Mouse (Mus musculus): Measurements from ENCODE around the gene Asap3.

DNA sequence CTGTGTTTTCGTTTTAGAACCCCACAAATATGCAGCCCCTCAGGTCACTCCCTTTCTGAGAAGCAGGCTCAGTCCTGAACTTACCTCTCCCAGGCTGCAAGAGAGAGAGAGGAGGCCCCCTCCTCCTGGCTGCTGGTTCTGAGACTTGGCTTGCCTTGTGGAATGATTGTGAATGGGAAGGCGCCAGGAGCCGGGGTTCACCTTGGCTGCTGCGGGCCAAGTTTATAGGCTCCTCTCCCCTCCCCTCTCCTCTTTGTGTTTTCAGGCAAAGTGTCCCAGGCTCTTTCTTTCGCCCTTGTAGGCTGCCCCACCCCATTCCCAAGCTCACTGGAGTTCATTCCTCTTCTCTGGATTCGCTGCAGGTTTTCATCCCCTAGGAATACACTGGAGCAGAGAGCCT lies 778 bp downstream of the Asap3 start:
- TF ChIP-seq CTCF (IDR thresholded peaks at IDR 0.05; ENCODE audit: low read depth, low read length) (no peak), POLR2A (IDR thresholded peaks at IDR 0.05; ENCODE audit: extremely low read depth, insufficient read depth, low read length) (no peak)

Data from liver, adult 2 months (tissue).